Mouse (Mus musculus) limb, embryonic 11.5 days (tissue): ENCODE data around the gene Ipmk. TPM values are rescaled to one million over a fixed set of nuclear protein-coding genes. Genes with fewer than 3 reads are reported as not detected.
"Not testable (repeated sequence)": the region's sequence is repeated elsewhere in the genome, so short reads cannot be mapped to it uniquely, and the experiment has no call there.

ENCODE experiments used
- ATAC-seq: fragments of 200-750 bp; cut with Nextera tagmentation; 2 replicates; pipeline ENCODE4 v1.8.0; 2017; ENCODE audit warnings: low read depth; ENCODE audit not compliant: insufficient number of reproducible peaks, low FRiP score, low TSS enrichment
- DNase-seq: peaks from one replicate; pipeline ENCODE4 v3.0.0-alpha.2; 2015; ENCODE audit warnings: low spot score
- H3K27ac ChIP-seq: fragments of 300-500 bp; sonication (generic); replicated peaks from 2 replicates; pipeline ENCODE4 v1.5.1; 2014; ENCODE audit warnings: low read depth, mild to moderate bottlenecking, low read length
- H3K27me3 ChIP-seq: fragments of 300-500 bp; sonication (generic); 2 replicates; pipeline ENCODE4 v1.6.1; 2014; ENCODE audit warnings: mild to moderate bottlenecking, low read length, mixed read lengths; ENCODE audit not compliant: control insufficient read depth, insufficient read depth
- H3K36me3 ChIP-seq: fragments of 300-500 bp; sonication (generic); 2 replicates; pipeline ENCODE4 v1.6.1; 2014; ENCODE audit warnings: mild to moderate bottlenecking, low read length, moderate library complexity, mixed read lengths; ENCODE audit not compliant: control insufficient read depth, insufficient read depth
- H3K4me1 ChIP-seq: fragments of 300-500 bp; sonication (generic); 2 replicates; pipeline ENCODE4 v1.6.1; 2014; ENCODE audit warnings: low read length, mixed read lengths; ENCODE audit not compliant: control insufficient read depth, insufficient read depth
- H3K4me2 ChIP-seq: fragments of 300-500 bp; sonication (generic); 2 replicates; pipeline ENCODE4 v1.6.1; 2014; ENCODE audit warnings: low read depth, mild to moderate bottlenecking, moderate library complexity; ENCODE audit not compliant: severe bottlenecking
- H3K4me3 ChIP-seq: fragments of 300-500 bp; sonication (generic); 2 replicates; pipeline ENCODE4 v1.5.1; 2014; ENCODE audit warnings: low read depth, low read length
- H3K9ac ChIP-seq: fragments of 300-500 bp; sonication (generic); 2 replicates; pipeline ENCODE4 v1.6.1; 2014; ENCODE audit warnings: mild to moderate bottlenecking, low read length
- H3K9me3 ChIP-seq: fragments of 300-500 bp; sonication (generic); 2 replicates; pipeline ENCODE4 v1.6.1; 2016; ENCODE audit warnings: low read length; ENCODE audit not compliant: control insufficient read depth
- WGBS: fragments of 180-500 bp; shearing (Covaris S2); extraction: QIAGEN DNeasy Blood & Tissue Kit; methylation state at CpG from one replicate; pipeline ENCODE4 v1.1.7; 2014; 5-methylcytosine and 5-hydroxymethylcytosine counted together
- polyA plus RNA-seq: library from polyadenylated mRNA; unstranded; fragments of >200 nt; fragmentation: Nextera tagmentation; extraction: Ambion mirVana; gene quantifications from 2 replicates; pipeline ENCODE4 v1.2.1, GENCODE M21; 2014

The Ipmk gene
- polyA plus RNA-seq, 1 experiment from 2014 or later = 20.9 TPM

DNA sequence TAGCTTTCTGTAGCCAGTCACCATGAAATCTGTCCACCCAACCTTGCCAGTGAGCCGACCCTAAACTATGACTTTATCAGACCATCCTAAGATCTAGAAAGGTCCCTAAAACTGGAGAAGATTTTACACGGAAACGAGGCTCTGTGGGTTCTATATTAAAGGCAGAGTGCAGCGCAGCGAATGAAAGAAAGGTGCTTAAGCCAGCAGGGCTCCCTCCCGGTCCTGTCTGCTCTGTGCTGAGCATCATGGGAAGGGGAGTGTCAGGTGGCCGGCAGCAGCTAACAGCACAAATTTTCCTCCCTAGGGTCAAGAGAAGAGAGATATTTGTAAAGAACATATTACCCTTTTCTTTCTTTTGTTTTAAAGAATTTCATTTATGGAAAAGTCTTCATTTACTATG is 34.5 kb downstream of the Ipmk start:
- H3K4me1 ChIP-seq = no peaks in the 10 kb centered on the region
- 79% methylated on average over 7 of the region's 7 CpGs for WGBS
- H3K27ac ChIP-seq = no peak overlapping the region
- no peaks in the 10 kb centered on the region for H3K9me3 ChIP-seq
- no peaks in the 10 kb centered on the region for H3K36me3 ChIP-seq
- no peaks in the 10 kb centered on the region for H3K27me3 ChIP-seq
- ATAC-seq = no peak
- H3K4me3 ChIP-seq = no peak overlapping the region
- no peak overlapping the region for H3K9ac ChIP-seq
- no peak for DNase-seq
- no peak overlapping the region for H3K4me2 ChIP-seq

DNA sequence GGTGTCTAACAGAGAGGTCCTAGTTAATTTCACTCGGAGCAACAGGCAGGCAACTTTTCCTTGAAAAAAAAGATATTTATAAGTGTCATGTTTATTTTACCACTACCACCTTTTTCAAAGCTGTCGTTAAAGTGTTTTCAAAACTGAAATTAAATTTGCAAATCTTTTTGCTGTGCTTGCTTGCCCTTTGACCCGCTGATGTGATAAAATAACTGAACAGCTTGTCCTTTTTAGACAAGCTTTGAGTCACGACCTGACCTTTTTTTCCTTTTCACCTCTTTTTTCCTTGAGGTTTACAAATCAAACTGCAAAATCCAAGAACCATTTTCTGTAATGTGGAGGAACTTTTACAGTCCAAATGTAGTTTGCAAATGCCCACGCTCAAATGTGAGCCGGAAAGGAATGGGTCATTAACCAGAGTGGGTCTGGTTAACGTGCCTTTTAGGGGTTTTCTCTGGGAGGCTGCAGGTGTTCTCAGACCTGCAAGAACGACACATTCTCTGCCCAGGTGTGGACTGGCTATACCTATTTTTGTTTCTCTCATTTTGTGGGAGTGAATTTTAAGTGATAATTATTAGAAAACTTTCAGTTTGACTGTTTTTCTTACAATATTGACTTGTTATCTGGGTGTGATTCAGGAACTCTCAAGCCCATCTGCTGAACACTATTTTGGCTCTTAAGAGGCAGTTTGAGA is 35.4 kb downstream of the Ipmk start:
- Histone ChIP-seq H3K9ac (no peak overlapping the region), H3K27ac (no peak overlapping the region), H3K4me3 (no peak overlapping the region), H3K27me3 (no peaks in the 10 kb centered on the region), H3K36me3 (no peaks in the 10 kb centered on the region), H3K4me1 (no peaks in the 10 kb centered on the region), H3K9me3 (no peaks in the 10 kb centered on the region), H3K4me2 (no peak overlapping the region)
- WGBS = 56% methylated on average over 8 of the region's 8 CpGs
- DNase-seq (no peak), ATAC-seq (no peak)

DNA sequence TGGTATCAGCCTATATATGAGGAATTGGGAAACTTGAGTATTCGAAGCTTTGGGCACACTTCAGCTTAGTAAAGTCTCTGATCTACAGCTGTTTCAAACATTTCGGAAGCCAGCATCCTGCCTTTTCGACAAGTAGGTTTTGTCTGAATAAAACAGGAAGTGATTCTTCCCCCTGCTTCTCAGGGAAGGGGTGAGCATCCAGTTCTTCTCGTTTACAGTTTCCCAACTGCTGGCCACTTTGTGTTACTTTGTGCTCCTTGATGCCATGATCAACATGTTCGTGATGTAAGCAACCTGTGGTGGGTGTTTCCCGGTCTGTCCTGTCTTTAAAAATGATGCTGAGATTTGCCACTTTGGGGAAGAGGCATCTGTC is 36.0 kb downstream of the Ipmk start:
- not testable (repeated sequence) for H3K9me3 ChIP-seq, H3K36me3 ChIP-seq
- 86% methylated on average over 6 of the region's 6 CpGs for WGBS

DNA sequence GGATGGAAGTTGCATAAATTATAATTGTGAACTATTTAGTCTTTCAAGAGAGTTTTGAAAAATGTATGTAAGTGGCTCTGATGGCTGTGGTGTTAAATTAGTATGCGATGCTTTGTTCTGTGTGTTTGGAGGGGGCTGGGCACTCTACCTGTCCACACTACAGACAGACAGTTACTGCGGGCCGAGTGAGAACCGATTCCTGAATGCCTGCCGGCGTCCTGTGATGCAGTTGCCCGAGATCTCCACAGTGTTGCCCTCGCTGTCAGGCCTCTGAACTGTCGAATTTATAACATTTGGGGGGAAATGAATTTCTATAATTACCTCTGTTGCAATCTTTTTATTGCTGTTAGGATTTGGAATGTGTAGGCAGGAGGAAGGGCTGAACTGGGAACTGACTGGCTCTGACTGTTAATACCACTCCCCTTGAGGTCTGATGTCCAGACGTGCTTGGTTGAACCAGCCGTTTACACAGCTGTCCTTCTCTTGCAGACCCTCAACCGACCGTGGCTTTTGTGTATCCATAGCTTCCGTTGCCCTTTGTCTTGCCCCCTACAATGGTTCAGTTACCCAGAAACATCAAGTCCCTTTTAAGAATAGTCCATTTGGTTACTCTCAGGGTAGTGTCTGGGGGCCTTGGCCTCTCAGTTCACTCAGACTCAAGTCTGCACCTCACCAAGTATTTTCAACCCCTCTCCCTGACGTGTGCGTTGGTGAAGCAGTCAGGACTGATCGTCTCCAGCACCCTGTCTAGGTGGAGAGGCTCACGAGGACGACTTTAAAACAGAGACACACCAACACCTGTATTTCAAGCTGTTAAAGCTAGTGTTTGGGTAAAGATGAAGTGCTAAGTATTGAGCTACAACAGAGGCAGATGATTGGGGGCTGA is 36.8 kb downstream of the Ipmk start:
- 82% methylated on average over 19 of the region's 19 CpGs for WGBS
- Histone ChIP-seq H3K27me3 (no peaks in the 10 kb centered on the region), H3K4me1 (no peaks in the 10 kb centered on the region), H3K9me3 (no peaks in the 10 kb centered on the region), H3K9ac (no peak overlapping the region), H3K4me3 (no peak overlapping the region), H3K27ac (no peak overlapping the region), H3K4me2 (no peak overlapping the region), H3K36me3 (no peaks in the 10 kb centered on the region)
- DNase-seq (no peak), ATAC-seq (no peak)

More for the DNA sequence above, 36.0 kb downstream of the Ipmk start:
- not testable (repeated sequence) for DNase-seq, H3K9ac ChIP-seq, H3K27me3 ChIP-seq, H3K27ac ChIP-seq, H3K4me3 ChIP-seq, H3K4me1 ChIP-seq, H3K4me2 ChIP-seq, ATAC-seq

DNA sequence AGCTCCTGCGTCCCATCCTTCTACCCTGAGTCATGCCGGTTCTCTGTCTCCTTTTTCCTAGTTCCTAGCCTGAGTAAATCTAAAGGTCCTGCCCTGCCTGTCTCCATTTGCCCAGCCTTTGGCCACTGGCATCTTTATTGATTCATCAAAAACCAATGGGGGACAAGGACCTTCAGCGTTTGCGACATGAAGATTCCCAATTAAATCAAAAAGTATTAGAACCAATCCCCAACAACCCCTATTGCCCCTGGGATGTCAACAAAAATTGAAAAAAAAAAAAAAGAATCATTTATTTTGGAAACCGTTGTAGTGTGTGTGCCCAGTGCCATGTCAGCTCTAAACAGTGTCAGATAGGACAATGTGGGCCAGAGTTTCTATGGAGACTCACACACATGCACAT is 41.7 kb downstream of the Ipmk start:
- 91% methylated on average over 5 of the region's 5 CpGs for WGBS
- H3K4me2 ChIP-seq = no peak overlapping the region
- no peaks in the 10 kb centered on the region for H3K27me3 ChIP-seq
- ATAC-seq = no peak
- no peaks in the 10 kb centered on the region for H3K4me1 ChIP-seq
- H3K36me3 ChIP-seq = no peaks in the 10 kb centered on the region
- H3K27ac ChIP-seq = no peak overlapping the region
- no peak for DNase-seq
- H3K4me3 ChIP-seq = no peak overlapping the region
- no peaks in the 10 kb centered on the region for H3K9me3 ChIP-seq
- no peak overlapping the region for H3K9ac ChIP-seq

DNA sequence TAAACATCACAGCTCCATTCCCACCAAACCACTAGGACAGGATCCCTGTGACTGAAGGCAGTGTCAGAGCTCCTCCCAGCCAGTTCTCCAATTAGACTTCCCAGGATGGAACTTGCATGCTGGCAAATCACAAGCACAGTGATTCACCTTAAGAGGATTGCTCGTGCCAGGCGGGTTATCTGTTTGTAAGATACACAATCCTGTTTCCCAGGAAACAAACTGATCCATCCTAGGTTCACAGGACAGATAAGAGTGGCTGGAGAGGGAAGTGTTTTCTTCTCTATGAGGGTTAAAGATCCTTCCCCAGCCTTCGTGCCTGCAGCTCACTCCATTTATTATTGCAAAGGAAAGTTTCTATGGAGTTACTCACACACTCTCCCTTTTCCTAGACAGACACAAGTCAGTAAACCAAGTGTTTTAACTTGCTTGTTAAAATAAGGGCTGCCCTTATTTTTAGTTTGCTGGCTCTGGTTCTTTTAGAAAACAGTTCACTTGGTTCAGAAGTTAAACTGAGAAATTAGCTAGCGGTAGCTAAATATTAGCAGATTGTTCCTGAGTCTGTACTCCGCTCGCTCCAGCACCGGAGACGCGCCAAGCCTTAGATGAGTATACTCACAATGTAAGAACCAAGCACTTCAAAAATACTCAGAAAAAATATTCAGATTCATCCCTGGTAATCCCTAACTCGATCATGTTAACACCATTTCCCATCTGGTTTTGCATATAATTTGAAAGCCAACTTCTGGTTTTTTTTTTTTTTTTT is 51.0 kb downstream of the Ipmk start:
- Histone ChIP-seq H3K27ac (no peak overlapping the region), H3K4me3 (no peak overlapping the region), H3K9ac (no peak overlapping the region), H3K9me3 (no peaks in the 10 kb centered on the region), H3K27me3 (no peaks in the 10 kb centered on the region), H3K4me2 (no peak overlapping the region), H3K36me3 (no peaks in the 10 kb centered on the region), H3K4me1 (no peaks in the 10 kb centered on the region)
- 80% methylated on average over 10 of the region's 10 CpGs for WGBS
- no peak for DNase-seq
- no peak for ATAC-seq

DNA sequence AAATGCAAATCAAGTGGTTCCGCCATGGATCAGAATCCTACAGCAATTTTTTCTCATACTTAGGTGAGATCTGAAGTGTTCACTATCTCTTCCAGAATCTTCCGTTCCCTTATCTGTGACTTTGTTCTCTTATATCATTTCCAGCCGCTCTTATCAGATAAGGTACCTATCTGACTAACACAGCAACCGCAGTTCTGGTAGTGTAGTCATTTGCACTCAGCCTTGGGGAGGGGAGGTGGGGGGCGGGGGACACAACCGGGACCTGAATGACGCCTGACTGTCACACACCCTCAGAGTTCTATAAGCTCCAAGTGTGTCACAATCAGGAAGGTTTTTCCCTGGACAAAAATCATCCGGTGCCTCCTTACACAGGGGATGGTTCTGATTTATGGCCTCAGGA is 51.8 kb downstream of the Ipmk start:
- Histone ChIP-seq H3K4me1 (no peaks in the 10 kb centered on the region), H3K9ac (no peak overlapping the region), H3K27me3 (no peaks in the 10 kb centered on the region), H3K27ac (no peak overlapping the region), H3K4me3 (no peak overlapping the region), H3K9me3 (no peaks in the 10 kb centered on the region), H3K4me2 (no peak overlapping the region), H3K36me3 (no peaks in the 10 kb centered on the region)
- DNase-seq (no peak), ATAC-seq (no peak)
- WGBS = 66% methylated on average over 8 of the region's 8 CpGs

DNA sequence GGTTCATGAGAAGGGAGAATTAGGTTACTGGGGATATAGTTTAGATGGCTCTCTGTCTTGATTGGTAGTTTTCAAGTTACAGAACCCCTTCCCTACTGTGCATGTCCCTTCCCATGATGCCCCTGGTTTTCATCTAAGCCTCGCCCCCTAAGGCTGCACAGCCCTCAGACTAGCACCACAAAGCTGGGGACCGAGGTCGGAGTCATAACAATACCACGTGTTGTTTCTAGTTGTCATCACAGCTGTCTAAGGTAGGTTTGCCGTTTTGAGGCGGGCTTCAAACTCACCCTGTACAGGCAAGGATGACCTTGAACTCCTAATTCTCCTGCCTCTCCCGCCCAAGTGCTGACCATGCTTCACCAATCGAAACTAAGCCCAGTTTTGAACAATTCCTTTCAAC is 52.4 kb downstream of the Ipmk start:
- no peaks in the 10 kb centered on the region for H3K27me3 ChIP-seq
- no peak for ATAC-seq
- no peak for DNase-seq
- no peaks in the 10 kb centered on the region for H3K36me3 ChIP-seq
- no peak overlapping the region for H3K27ac ChIP-seq
- no peak overlapping the region for H3K4me2 ChIP-seq
- 80% methylated on average over 8 of the region's 8 CpGs for WGBS
- H3K9me3 ChIP-seq = no peaks in the 10 kb centered on the region
- no peak overlapping the region for H3K4me3 ChIP-seq
- H3K4me1 ChIP-seq = no peaks in the 10 kb centered on the region
- no peak overlapping the region for H3K9ac ChIP-seq
